Mouse (Mus musculus) left cerebral cortex, postnatal 4 days (tissue): ENCODE data around the gene B4galt7. TPM values are rescaled to one million over a fixed set of nuclear protein-coding genes. Genes with fewer than 3 reads are reported as not detected.
"Not testable (repeated sequence)": the region's sequence is repeated elsewhere in the genome, so short reads cannot be mapped to it uniquely, and the experiment has no call there.

Experiments
- DNase-seq: peaks from one replicate; pipeline ENCODE4 v3.0.0-alpha.2; 2022
- intact Hi-C: fragments of 180-260 bp; cut with DNase I; formaldehyde crosslinking; loops from one replicate; pipeline ENCODE4 v1.15.1; 2025
- total RNA-seq, 2 experiments: library from RNA; stranded (reverse); gene quantifications; 2 replicates each; pipeline ENCODE4 v1.2.3; 2021

B4galt7 gene
- 10 to 100 TPM; 32.3 to 32.4 TPM for total RNA-seq

DNA sequence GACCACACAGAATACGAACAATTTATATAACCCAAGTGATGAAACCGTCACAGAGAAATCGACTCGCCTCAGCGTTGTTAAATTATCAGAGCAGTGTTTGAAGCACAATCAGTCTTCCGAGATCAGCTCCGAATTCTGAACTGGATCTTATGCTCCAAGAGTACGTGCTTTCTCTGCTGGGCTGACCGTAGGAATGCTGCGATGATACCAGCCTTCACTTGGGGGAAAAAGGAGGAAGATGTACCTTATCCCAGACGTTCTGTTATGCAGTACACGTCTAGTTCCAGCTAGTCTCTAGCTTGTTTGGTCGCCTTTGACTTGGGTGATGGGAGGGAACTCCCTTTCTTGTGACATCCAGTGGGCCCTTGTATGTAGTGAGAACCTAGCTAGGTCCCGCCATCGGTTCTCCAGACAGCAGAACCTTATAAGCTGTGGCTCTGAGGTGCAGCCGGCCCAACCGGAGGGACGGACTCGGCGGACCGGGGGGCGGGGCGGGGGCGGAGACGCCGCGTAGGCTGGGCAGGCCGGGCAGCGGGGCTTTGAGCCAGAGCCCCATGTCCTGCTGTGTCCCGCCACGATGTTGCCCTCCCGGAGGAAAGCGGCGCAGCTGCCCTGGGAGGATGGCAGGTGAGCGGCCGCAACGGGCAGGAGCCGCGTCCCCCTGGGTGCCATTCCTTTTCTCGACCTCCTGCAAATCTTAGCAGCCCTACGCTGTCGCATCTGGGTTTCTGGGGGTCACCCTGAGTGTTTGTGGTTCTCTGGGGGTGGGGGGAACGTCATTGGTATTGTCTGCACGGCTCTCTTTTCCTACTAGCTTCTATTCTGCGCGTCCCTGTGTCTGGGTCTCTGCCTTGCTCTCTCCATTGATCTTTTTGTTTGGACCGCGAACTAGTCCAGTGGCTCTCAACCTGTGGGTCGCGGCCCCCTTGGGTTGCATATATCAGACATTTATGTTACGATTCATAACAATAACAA, at the start of gene B4galt7:
Gene B4galt7 (plus strand): TSS at position 331 of the 975 bp plus-strand sequence.
- DNase-seq, result peak; percentile 90
- intact Hi-C loops, result loop anchor here (5.0 kb wide), 1 partner anchor 37 kb away; the partner anchor contains the start of gene Ddx46

DNA sequence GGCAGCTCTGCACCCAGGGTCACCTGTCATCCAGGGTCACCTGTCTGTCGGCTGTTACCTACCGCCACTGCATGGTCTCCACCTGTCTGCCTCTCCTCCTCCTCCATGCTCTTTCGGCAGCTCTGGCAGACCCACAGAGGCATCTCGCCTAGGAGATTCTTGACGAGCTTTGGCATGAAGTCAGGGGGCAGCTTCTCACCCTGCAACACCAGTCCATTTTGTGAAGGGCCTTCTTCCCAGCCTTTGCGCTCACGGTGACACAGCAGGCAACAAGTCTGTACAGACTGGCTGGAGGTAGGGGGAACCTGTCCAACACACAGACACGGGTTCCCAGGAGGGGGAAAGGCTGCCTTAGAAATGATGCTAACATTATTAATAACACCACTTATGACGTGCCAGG, 43.8 kb upstream of the B4galt7 start:
- no peak for DNase-seq
- intact Hi-C loops, result no loop called here

DNA sequence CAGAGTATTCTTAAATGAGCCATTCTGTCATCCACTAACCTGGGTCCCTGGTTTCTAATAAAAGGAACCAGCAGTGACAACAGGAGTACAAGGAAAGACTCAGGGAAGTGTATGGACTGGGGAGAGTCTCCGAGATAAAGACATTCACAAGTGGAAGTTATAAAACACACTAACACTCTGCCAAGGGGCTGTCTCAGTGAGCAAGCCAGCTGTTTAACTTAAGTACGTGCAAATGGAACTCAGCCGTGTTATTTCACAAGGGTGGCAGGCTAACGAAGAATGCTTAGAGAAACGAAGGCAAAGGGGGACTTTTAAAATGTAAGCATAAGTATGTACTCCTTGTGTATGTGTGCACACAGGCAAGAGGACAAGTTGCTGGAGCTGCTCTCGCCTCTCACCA, 42.2 kb upstream of the B4galt7 start:
- intact Hi-C loops, result no loop called here
- no peak for DNase-seq

DNA sequence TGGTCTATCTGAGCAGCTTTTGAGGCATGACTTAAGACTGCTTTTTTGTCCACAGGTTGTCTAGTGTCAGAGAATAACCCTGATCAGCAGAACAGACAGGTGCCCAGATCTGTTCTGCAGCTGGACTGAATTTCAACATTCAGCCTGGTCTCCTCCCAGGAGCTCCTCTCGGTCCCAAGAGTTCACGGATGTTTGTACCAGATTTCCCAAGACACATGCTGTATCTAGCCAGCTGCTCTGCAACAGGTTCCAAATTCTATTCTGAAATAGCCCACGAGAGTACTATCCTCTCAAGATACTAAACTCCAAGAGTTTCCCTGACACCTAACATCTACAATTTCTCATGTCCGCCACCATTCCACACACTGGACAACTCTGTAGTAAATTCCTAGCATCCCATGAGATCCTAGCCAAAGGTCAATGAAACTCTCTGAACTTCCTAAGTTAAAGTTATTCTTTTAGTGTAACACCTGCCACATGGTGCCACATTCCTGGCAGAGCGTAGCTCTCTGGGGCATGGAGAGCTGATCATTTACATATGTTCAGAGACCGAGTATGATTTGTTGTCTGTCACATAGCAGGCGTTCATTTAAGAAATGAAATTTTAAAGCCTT, 36.3 kb upstream of the B4galt7 start:
- no peak for DNase-seq
- intact Hi-C loops, result no loop called here

DNA sequence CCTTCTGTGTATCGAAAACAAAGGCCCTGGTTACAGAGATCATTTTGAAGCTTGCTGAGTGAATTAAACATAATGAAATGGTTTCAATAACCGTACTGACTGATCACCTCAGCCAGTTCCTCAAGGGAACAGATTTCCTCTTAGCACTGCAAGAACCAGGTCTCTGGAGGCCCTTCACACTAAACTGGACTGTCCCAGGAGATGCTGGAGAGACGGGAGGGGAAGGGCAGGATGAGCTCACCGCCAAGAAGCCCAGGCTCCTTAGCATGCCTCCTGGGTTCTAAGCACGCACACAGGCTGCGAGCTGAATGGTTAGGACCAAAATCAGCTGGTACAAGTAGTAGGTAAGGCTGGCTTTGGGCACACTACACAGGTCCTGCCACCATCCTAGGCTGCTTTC, 32.7 kb upstream of the B4galt7 start:
- intact Hi-C loops, result no loop called here
- no peak for DNase-seq

DNA sequence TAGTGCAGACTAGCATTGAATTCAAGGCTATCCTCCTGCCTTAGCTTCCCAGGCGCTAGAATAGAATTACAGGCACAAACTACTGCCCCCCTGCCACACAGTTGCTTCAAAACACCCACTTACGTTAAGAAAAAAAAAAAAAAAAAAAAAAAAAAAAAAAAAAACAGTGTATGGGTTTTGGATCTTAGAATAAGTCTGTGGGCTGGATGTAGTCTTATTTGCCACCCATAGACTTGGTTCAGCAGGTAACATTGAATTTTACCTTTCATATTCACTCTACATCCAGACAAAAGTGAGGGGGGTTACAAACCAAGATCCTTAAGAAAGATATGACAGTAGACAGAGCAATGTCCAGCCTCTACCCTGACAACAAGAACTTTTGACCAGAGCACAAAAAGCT, 31.7 kb upstream of the B4galt7 start:
- intact Hi-C loops, result no loop called here
- DNase-seq, result no peak

DNA sequence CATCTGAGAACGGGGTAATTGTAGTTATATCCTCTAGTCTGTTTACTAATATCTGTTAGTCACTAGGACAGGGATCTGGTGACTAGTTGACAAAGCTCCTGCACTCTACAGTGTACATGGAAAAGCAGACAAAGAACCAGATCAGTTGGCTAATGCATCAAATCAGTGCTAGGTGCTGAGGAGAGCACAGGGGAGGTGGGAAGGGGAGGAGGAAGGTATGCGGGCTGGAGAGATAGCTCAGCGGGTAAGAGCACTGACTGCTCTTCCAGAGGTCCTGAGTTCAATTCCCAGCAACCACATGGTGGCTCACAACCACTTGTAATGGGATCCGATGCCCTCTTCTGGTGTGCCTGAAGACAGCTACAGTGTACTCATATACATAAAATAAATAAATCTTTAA, 31.2 kb upstream of the B4galt7 start:
- intact Hi-C loops, DNase-seq: not testable (repeated sequence)

DNA sequence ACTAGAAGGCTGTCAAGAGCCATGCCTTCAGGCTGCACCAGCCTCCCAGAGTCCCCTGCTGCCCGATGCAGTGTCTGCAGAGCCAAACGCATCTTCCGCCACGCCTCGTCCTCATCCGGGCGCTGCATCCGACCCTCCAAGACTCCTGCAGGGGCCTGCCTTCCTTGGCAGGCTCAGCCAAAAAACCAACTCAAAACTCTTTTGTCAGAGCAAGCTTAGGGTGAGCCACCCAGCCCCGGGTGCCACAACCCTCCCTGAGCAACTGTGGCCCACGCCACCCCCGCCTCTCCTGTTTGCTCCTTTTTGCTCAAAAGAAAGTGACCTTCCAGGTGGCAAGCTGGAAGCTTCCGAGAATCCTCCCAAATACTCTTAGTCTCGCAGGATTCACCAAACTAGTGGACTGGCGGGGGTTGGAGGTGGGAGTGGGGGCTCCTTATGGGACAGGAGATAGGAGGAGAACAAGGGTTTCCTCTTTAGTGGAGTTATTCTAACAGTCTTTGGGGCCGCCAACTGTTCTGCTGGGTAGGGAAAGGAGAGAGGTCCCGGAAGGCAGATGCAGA, 29.9 kb upstream of the B4galt7 start:
- intact Hi-C loops, result no loop called here

DNA sequence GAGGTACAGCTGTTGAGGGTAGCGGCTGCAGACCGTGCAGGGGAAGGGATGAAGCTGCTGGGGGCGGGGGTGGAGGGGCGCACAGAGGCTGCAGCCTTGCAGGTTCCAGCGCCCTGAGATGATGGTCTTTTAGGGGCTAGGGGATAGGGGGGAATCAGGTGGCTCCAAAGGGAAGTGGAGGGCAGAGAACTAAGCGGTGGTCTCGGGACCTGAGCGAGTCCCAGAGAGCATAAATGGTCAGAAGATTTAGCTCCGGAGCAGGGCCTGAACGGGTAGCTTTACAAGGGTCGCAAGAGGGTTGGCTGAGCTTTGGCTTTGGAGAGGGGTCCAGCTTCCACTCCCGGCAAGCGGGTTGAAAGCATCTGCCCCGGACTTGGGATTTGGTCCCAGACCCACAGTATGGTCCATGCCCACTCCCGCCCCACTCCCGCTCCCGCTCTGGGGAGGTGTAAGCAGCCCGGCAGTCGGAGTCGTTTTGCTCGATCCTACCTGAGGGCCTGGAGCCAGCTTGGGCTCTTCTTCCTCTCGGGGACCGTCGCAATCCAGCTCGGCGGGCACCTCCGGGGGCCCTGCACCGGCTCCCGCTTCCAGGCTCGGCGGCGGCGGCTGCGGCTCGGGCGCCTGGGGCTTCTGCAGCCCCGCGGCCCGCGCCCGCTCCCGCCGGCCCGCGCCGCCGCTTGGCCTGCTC, 29.3 kb upstream of the B4galt7 start:
- intact Hi-C loops, result no loop called here
- peak; percentile 61 for DNase-seq

More for the DNA sequence above, 29.9 kb upstream of the B4galt7 start:
- peak; percentile 44 for DNase-seq

DNA sequence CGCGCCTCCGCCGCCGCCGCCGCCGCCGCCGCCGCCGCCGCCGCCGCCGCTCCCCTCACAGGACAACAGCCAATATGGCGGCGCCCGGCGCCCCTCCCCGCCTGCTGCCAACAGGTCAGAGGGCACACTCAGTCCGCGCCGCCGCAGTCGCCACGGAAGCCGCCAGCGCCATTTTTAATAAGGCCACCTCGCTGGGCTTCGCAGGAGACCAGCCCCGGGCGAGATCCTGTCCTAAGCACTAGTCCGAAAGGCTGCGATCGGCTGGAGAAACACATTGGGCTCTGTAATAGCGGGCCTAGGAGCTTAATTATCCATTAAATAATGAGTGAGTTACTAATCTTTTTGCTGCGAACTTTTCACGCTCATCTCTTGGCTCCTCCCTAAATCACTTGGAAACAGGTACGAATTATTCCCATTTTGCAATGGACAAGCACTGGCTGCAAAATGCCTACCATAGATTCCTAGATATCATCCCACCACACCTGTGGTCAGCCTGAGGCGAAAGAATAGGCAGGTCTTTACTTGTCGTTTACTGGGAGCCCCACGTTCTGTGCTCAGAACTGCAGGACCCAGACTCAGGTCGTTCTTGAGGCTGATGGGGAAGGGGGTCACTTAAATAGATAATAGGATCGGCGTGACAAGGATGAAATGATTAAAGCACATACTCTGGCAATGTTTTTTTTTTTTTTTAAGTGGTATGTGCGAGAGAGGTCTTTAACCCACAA, 28.5 kb upstream of the B4galt7 start, which contains the start of gene Fam193b:
Gene Fam193b (minus strand): TSS at position 94 of the 725 bp plus-strand sequence.
- peak; percentile 97 for DNase-seq
- intact Hi-C loops, result no loop called here

DNA sequence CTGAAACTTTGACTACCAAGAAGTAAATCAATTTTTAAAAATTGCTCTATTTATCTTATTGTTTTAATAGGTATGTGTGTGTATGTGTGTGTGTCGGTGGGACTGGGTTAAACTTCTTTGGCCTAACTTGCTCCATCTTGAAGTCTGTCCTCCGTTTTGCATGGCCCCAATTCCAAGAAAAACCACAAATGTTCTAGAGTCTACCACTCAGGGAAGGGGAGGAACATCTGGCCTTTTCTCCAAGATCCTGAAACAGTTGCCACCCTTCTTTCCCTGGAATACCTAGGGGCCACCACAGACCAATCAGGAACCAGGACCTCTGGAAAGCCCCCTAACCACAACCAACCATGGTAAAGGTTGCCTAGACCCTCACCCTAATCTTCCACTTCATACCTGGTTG, 27.7 kb upstream of the B4galt7 start:
- DNase-seq, result no peak
- intact Hi-C loops, result no loop called here

DNA sequence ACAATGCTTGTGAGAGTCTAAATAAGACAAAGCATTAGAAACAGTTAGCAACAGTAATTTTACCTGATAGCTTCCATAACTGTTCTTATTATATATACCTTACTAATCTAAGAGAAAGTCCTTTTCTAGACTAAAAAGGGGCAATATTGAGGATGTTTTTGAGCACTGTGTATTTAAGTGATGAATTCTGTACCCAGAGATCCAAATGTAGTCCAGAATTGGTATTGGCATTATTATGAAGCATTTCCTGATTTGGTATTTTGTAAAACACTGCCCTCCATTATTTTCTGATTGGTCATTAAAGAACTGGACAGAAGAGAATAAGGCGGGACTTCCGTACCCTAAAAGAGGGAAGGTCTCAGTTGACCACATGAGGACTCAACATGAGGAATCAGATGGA, 26.3 kb upstream of the B4galt7 start, which contains the start of gene Tmed9:
Gene Tmed9 (plus strand): TSS at position 301 of the 400 bp plus-strand sequence.
- intact Hi-C loops, result no loop called here
- no peak for DNase-seq

DNA sequence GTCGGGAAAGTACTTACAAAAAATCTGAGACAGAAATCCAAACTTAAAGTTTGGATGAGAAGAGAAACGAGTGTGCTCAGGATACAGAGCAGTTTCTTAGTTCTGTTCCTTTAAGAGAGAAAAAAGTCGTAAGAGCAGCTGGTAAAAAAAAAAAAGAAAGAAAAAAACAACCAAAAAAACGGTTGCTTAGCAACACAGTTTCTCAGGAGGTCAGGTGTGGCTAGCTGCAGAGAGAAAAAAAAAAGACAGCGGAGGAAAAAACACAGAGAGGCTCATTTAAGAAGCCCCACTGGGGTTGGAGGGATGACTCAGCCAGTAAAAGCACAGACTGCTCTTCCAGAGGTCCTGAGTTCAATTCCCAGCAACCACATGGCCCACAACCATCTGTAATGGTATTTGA, 25.4 kb upstream of the B4galt7 start:
- no peak for DNase-seq
- intact Hi-C loops, result no loop called here

DNA sequence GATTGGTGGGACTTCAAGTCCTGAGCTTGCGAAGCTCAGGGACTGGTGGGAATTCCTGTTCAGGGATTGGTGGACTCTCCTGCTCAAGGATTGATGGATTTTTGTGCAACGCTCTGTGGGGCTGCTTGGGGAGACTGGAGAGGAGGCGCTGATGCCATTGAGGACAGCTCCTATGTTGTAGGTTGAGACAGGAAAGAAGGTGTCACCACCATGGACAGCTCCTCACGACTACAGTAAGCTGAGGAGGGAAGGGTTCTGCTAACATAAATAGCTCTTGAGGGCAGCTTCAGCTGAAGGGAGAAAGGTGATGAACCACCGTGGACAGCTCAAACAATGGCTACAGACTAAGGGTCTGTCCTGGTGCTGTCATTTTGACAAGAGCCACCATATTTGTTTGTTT, 23.8 kb upstream of the B4galt7 start:
- no peak for DNase-seq
- intact Hi-C loops, result no loop called here

DNA sequence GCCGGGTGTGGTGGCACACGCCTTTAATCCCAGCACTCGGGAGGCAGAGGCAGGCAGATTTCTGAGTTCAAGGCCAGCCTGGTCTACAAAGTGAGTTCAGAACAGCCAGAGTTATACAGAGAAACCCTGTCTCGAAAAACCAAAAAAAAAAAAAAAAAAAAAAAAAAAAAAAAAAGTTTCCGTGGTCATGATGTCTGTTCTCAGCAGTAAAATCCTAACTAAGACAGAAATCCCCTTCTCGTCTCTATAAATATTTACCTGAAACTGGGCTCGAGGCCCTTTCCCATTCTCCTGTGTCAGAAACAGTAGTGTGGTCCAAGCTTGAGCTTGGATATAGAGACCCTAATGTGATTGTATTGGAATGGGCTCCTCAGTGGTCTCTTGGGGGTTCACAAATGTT, 22.8 kb upstream of the B4galt7 start:
- intact Hi-C loops, DNase-seq: not testable (repeated sequence)

DNA sequence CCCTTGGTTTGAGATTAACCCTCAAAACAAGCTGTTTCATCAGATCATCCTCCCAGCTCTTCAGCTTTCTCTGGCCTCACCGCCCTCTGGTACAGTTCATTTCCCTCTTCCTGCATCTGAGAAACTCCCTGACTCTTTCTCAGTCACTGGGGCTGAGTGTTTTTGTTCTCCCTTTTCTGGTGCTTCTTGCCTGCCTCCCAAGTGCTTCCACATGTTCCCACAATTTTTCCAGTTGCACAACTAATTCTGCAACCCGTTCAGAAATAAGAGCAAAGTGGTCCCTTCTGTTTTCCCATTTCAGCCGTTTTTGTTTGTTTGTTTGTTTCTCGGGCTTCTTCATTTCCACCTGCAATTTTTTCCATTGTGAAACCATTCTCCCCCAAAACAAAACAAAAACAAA, 21.6 kb upstream of the B4galt7 start:
- intact Hi-C loops, result no loop called here

DNA sequence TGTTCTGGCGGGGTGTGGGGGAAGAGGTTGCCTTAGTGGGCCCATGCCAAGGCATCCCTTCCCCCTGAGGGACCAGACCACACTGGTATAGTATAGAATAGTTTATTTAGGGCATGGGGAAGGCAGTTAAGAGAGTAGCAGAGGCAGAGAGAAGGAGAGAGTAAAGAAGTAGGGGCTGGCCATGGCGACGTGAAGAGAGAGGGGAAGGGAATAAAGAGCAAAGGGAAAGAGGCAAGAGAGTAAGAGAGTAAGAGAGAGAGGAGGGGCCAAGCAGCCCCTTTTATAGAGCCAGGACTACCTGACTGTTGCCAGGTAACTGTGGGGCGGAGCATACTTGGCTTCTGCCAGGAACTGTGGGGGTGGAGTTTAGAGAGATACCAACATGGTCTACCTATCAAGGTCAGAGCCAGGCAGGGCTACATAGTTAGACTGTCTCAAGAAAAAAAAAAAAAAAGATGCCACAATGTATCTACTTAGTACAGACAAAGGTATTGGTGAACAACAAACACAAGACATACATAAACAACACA, 7.7 kb upstream of the B4galt7 start:
- intact Hi-C loops, result no loop called here
- no peak for DNase-seq

More for the DNA sequence above, 21.6 kb upstream of the B4galt7 start:
- DNase-seq, result no peak

DNA sequence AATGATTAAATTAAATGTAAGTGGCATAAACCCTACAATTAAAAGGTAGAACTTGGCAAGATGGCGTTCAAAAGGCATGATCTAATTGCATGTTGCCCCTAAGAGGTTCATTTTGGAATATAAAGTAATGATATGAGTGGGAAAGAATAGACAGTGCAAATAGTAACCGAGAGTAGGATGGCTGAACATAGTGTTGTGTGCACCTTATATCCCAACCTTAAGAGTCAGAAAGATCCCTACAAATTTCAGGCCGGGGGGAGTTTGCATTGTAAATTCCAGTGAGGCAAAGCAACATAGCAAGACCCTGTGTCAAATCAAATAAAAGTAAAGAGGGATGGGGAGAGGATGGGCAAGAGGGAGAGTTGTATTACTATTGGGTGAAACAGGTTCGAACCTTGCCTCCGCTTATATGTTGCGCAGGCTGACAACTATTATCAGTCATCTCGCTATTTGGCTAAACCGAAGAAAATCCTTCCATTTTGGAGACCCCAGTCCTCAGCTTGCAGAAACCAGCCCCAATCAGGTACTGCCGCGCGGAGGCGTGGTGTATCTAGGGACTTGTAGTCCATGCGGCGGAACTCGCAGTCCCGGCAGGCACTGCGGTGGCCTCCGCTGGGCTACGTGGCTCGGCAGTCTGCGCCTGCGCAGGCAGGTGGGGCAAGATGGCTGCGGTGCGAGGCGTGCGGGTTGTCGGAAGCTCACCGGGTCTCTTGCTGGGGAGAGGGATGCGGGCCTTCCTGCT, 7.0 kb upstream of the B4galt7 start:
- intact Hi-C loops, result no loop called here
- peak; percentile 98 for DNase-seq

DNA sequence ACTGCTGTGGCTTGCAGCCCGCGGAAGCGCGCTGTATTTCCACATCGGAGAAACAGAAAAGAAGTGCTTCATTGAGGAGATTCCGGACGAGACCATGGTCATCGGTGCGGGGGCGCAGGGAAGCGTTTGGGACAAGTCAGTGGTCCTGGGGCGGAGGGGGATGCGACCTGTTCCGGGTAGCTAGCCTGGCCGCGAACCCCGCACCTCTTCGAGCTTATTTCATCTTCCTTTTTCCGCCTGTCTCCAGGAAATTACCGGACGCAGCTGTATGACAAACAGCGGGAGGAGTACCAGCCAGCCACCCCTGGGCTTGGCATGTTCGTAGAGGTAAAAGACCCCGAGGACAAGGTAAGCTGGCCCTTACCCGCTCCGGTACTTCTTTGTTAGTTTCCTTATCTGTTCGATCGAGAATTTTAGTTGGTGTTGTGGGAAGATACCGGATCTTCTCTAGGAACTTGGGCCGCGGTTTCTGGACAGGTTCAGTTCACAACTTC, 6.4 kb upstream of the B4galt7 start:
- DNase-seq, result no peak
- intact Hi-C loops, result no loop called here
